Mouse (Mus musculus): Measurements from ENCODE around the gene Sumo3. TPM values are rescaled to one million over a fixed set of nuclear protein-coding genes. Genes with fewer than 3 reads are reported as not detected.

The Sumo3 gene
- polyA plus RNA-seq, 1 experiment = 269 TPM

GRCm38 (mm10) chr10:77566651-77567050 is 39.2 kb upstream of the Sumo3 start:
- no peaks in the 10 kb centered on the region for H3K27me3 ChIP-seq (replicated peaks; ENCODE audit: control insufficient read depth, insufficient read depth, low read length)
- peak; percentile 92 for TF ChIP-seq CTCF (conservative IDR thresholded peaks at IDR 0.05; ENCODE audit: insufficient read depth, insufficient read length, low read depth, low read length)
- TF ChIP-seq POLR2A (IDR thresholded peaks at IDR 0.05; ENCODE audit: low read depth, low read length) = no peak
- WGBS = 21% methylated on average over 8 of the region's 8 CpGs
- H3K4me3 ChIP-seq (ENCODE audit: insufficient read depth, low read depth, low read length) = no peak overlapping the region
- H3K27ac ChIP-seq (ENCODE audit: insufficient read depth, low read depth, low read length) = peak overlapping the region; percentile 54
- no peaks in the 10 kb centered on the region for H3K36me3 ChIP-seq (ENCODE audit: control insufficient read depth, insufficient read depth, low read length)
- peaks cover 17% of the 10 kb centered on the region for H3K4me1 ChIP-seq (ENCODE audit: control insufficient read depth, insufficient read depth, low read length)
- peak; percentile 93 for DNase-seq

GRCm38 (mm10) chr10:77569481-77569880 is 36.4 kb upstream of the Sumo3 start:
- no peak for DNase-seq
- Histone ChIP-seq H3K27me3 (replicated peaks; ENCODE audit: control insufficient read depth, insufficient read depth, low read length) (no peaks in the 10 kb centered on the region), H3K4me1 (ENCODE audit: control insufficient read depth, insufficient read depth, low read length) (peaks cover 20% of the 10 kb centered on the region), H3K4me3 (ENCODE audit: insufficient read depth, low read depth, low read length) (no peak overlapping the region), H3K27ac (ENCODE audit: insufficient read depth, low read depth, low read length) (no peak overlapping the region), H3K36me3 (ENCODE audit: control insufficient read depth, insufficient read depth, low read length) (no peaks in the 10 kb centered on the region)
- TF ChIP-seq POLR2A (IDR thresholded peaks at IDR 0.05; ENCODE audit: low read depth, low read length) (no peak), CTCF (conservative IDR thresholded peaks at IDR 0.05; ENCODE audit: insufficient read depth, insufficient read length, low read depth, low read length) (no peak)
- WGBS = 57% methylated on average over 7 of the region's 7 CpGs

- H3K27me3 ChIP-seq (replicated peaks; ENCODE audit: control insufficient read depth, insufficient read depth, low read length) = no peaks in the 10 kb centered on the region
- no peak overlapping the region for H3K4me3 ChIP-seq (ENCODE audit: insufficient read depth, low read depth, low read length)
- 34% methylated on average over 6 of the region's 6 CpGs for WGBS
- TF ChIP-seq CTCF (conservative IDR thresholded peaks at IDR 0.05; ENCODE audit: insufficient read depth, insufficient read length, low read depth, low read length) (no peak), POLR2A (IDR thresholded peaks at IDR 0.05; ENCODE audit: low read depth, low read length) (no peak)
- no peaks in the 10 kb centered on the region for H3K36me3 ChIP-seq (ENCODE audit: control insufficient read depth, insufficient read depth, low read length)
- peaks cover 20% of the 10 kb centered on the region for H3K4me1 ChIP-seq (ENCODE audit: control insufficient read depth, insufficient read depth, low read length)
- no peak overlapping the region; the same call in none of the 2 replicates for H3K27ac ChIP-seq (ENCODE audit: insufficient read depth, low read depth, low read length)
- peak; percentile 82 for DNase-seq
Measured at GRCm38 (mm10) chr10:77569973-77570658, 35.8 kb upstream of the Sumo3 start.

GRCm38 (mm10) chr10:77572225-77572624 is 33.7 kb upstream of the Sumo3 start:
- peaks cover 16% of the 10 kb centered on the region for H3K4me1 ChIP-seq (ENCODE audit: control insufficient read depth, insufficient read depth, low read length)
- H3K4me3 ChIP-seq (ENCODE audit: insufficient read depth, low read depth, low read length) = no peak overlapping the region
- no peaks in the 10 kb centered on the region for H3K36me3 ChIP-seq (ENCODE audit: control insufficient read depth, insufficient read depth, low read length)
- no peak for DNase-seq
- H3K27ac ChIP-seq (ENCODE audit: insufficient read depth, low read depth, low read length) = no peak overlapping the region
- no peaks in the 10 kb centered on the region for H3K27me3 ChIP-seq (replicated peaks; ENCODE audit: control insufficient read depth, insufficient read depth, low read length)
- TF ChIP-seq POLR2A (IDR thresholded peaks at IDR 0.05; ENCODE audit: low read depth, low read length) (no peak), CTCF (conservative IDR thresholded peaks at IDR 0.05; ENCODE audit: insufficient read depth, insufficient read length, low read depth, low read length) (peak; percentile 35; the same call in 1 of the 2 replicates)
- WGBS = 37% methylated on average over 3 of the region's 3 CpGs

- no peaks in the 10 kb centered on the region for H3K36me3 ChIP-seq (ENCODE audit: control insufficient read depth, insufficient read depth, low read length)
- 40% methylated on average over 1 of the region's 1 CpGs for WGBS
- peak; percentile 32 for DNase-seq
- H3K27me3 ChIP-seq (replicated peaks; ENCODE audit: control insufficient read depth, insufficient read depth, low read length) = no peaks in the 10 kb centered on the region
- H3K27ac ChIP-seq (ENCODE audit: insufficient read depth, low read depth, low read length) = no peak overlapping the region
- no peak for TF ChIP-seq POLR2A (IDR thresholded peaks at IDR 0.05; ENCODE audit: low read depth, low read length)
- TF ChIP-seq CTCF (conservative IDR thresholded peaks at IDR 0.05; ENCODE audit: insufficient read depth, insufficient read length, low read depth, low read length) = no peak
- H3K4me3 ChIP-seq (ENCODE audit: insufficient read depth, low read depth, low read length) = no peak overlapping the region
- peaks cover 16% of the 10 kb centered on the region for H3K4me1 ChIP-seq (ENCODE audit: control insufficient read depth, insufficient read depth, low read length)
Measured at GRCm38 (mm10) chr10:77573162-77573561, 32.7 kb upstream of the Sumo3 start.

GRCm38 (mm10) chr10:77580027-77580920 is 25.6 kb upstream of the Sumo3 start:
- no peaks in the 10 kb centered on the region for H3K36me3 ChIP-seq (ENCODE audit: control insufficient read depth, insufficient read depth, low read length)
- H3K27me3 ChIP-seq (replicated peaks; ENCODE audit: control insufficient read depth, insufficient read depth, low read length) = no peaks in the 10 kb centered on the region
- H3K4me1 ChIP-seq (ENCODE audit: control insufficient read depth, insufficient read depth, low read length) = peaks cover 6% of the 10 kb centered on the region; the same call in 1 of the 2 replicates
- no peak for DNase-seq
- TF ChIP-seq CTCF (conservative IDR thresholded peaks at IDR 0.05; ENCODE audit: insufficient read depth, insufficient read length, low read depth, low read length) (no peak), POLR2A (IDR thresholded peaks at IDR 0.05; ENCODE audit: low read depth, low read length) (no peak)
- H3K27ac ChIP-seq (ENCODE audit: insufficient read depth, low read depth, low read length) = no peak overlapping the region
- no peak overlapping the region for H3K4me3 ChIP-seq (ENCODE audit: insufficient read depth, low read depth, low read length)
- 60% methylated on average over 10 of the region's 10 CpGs for WGBS

GRCm38 (mm10) chr10:77581023-77581407 is 24.9 kb upstream of the Sumo3 start:
- Histone ChIP-seq H3K27ac (ENCODE audit: insufficient read depth, low read depth, low read length) (peak overlapping the region; percentile 61), H3K4me3 (ENCODE audit: insufficient read depth, low read depth, low read length) (peak overlapping the region; percentile 42; the same call in 1 of the 2 replicates), H3K4me1 (ENCODE audit: control insufficient read depth, insufficient read depth, low read length) (peaks cover 12% of the 10 kb centered on the region; the same call in 1 of the 2 replicates), H3K36me3 (ENCODE audit: control insufficient read depth, insufficient read depth, low read length) (no peaks in the 10 kb centered on the region), H3K27me3 (replicated peaks; ENCODE audit: control insufficient read depth, insufficient read depth, low read length) (no peaks in the 10 kb centered on the region)
- WGBS = 7% methylated on average over 8 of the region's 8 CpGs
- TF ChIP-seq CTCF (conservative IDR thresholded peaks at IDR 0.05; ENCODE audit: insufficient read depth, insufficient read length, low read depth, low read length) (no peak), POLR2A (IDR thresholded peaks at IDR 0.05; ENCODE audit: low read depth, low read length) (no peak)
- no peak for DNase-seq

Data from kidney, adult 2 months (tissue).